Mouse (Mus musculus) adrenal gland, postnatal 36 days (tissue): ENCODE measurements around the gene Pklr. TPM values are rescaled to one million over a fixed set of nuclear protein-coding genes. Genes with fewer than 3 reads are reported as not detected.

Experiments
- total RNA-seq, 2 experiments: library from RNA; stranded (reverse); gene quantifications; 2 replicates each; pipeline ENCODE4 v1.2.3; 2021

The Pklr gene
- total RNA-seq, 2 experiments from 2014 or later, result not detected

Other genes with a start within 250 kb of the Pklr start
- gene Msto1, start 222.1 kb upstream of the Pklr start, total RNA-seq, result 10 to 100 TPM; 19.0 to 24.1 TPM
- 10 to 100 TPM; 49.3 to 52.2 TPM for gene Ash1l, start 185.5 kb upstream of the Pklr start, total RNA-seq
- gene Dap3, start 185.0 kb upstream of the Pklr start, total RNA-seq, result 100 to 1,000 TPM; 128 to 140 TPM
- 10 to 100 TPM; 26.9 to 30.8 TPM for gene Rusc1, start 42.8 kb upstream of the Pklr start, total RNA-seq
- under 1 TPM in 1 of 2 experiments, not detected in 1; 0.17 TPM for gene Gm43738, start 35.0 kb upstream of the Pklr start, total RNA-seq
- 100 to 1,000 TPM; 353 to 497 TPM for gene Fdps, start 34.2 kb upstream of the Pklr start, total RNA-seq
- gene Hcn3, start 24.1 kb downstream of the Pklr start, total RNA-seq, result 1 to 10 TPM; 1.9 to 9.7 TPM
- 10 to 100 TPM; 55.2 to 55.7 TPM for gene Clk2, start 28.7 kb downstream of the Pklr start, total RNA-seq
- gene Scamp3, start 41.3 kb downstream of the Pklr start, total RNA-seq, result 10 to 100 TPM; 77.5 to 96.1 TPM
- gene Fam189b, start 47.0 kb downstream of the Pklr start, total RNA-seq, result 10 to 100 TPM; 13.5 to 17.1 TPM
- 10 to 100 TPM; 64.2 to 70.6 TPM for gene Gba, start 66.8 kb downstream of the Pklr start, total RNA-seq
- gene Thbs3, start 79.0 kb downstream of the Pklr start, total RNA-seq, result 10 to 100 TPM in 1 of 2 experiments, 1 to 10 TPM in 1; 7.7 to 11.4 TPM
- gene Mtx1, start 90.9 kb downstream of the Pklr start, total RNA-seq, result 100 to 1,000 TPM; 136 to 165 TPM
- under 1 TPM in 1 of 2 experiments, not detected in 1; 0.56 TPM for gene Muc1, start 92.9 kb downstream of the Pklr start, total RNA-seq
- 100 to 1,000 TPM; 114 to 139 TPM for gene Krtcap2, start 109.8 kb downstream of the Pklr start, total RNA-seq
- gene Trim46, start 110.2 kb downstream of the Pklr start, total RNA-seq, result 1 to 10 TPM; 1.3 to 1.6 TPM
- 100 to 1,000 TPM; 117 to 130 TPM for gene Dpm3, start 123.2 kb downstream of the Pklr start, total RNA-seq
- 10 to 100 TPM; 42.0 to 47.7 TPM for gene Slc50a1, start 134.4 kb downstream of the Pklr start, total RNA-seq
- gene Efna1, start 145.0 kb downstream of the Pklr start, total RNA-seq, result 10 to 100 TPM in 1 of 2 experiments, 1 to 10 TPM in 1; 9.8 to 12.5 TPM
- under 1 TPM; 0.23 to 0.53 TPM for gene Efna3, start 186.8 kb downstream of the Pklr start, total RNA-seq
- 1 to 10 TPM in 1 of 2 experiments, under 1 TPM in 1; 0.93 to 1.3 TPM for gene Efna4, start 201.9 kb downstream of the Pklr start, total RNA-seq
- gene Adam15, start 213.9 kb downstream of the Pklr start, total RNA-seq, result 10 to 100 TPM; 45.9 to 79.9 TPM
- gene Dcst2, start 225.8 kb downstream of the Pklr start, total RNA-seq, result under 1 TPM; 0.20 to 0.56 TPM
- gene Dcst1, start 229.1 kb downstream of the Pklr start, total RNA-seq, result under 1 TPM in 1 of 2 experiments, not detected in 1; 0.56 TPM